Mouse (Mus musculus) gastrocnemius, postnatal 10 days (tissue): ENCODE measurements at regions not wholly inside any gene's neighbourhood (a gene's known extent, or its start where the extent isn't known, plus 50 kb on each side); places are given as distances from the start of the nearest gene placed in this dataset.
"Not testable (repeated sequence)": the region's sequence is repeated elsewhere in the genome, so short reads cannot be mapped to it uniquely, and the experiment has no call there.

Experiments
- DNase-seq: peaks from one replicate; pipeline ENCODE4 v3.0.0; 2021; ENCODE audit warnings: mixed read lengths

GRCm38 (mm10) chrX:65778656-65779370 lies 525.2 kb downstream of the 4930447F04Rik start:
- not testable (repeated sequence) for DNase-seq

GRCm38 (mm10) chrX:65769861-65770260 lies 534.2 kb downstream of the 4930447F04Rik start:
- no peak for DNase-seq

- DNase-seq, result peak; percentile 8
These were observed 569.4 kb downstream of the 4930447F04Rik start for GRCm38 (mm10) chrX:65734577-65734976.

- DNase-seq, result no peak
These were observed 588.5 kb downstream of the 4930447F04Rik start for GRCm38 (mm10) chrX:65715562-65715961.
